Mouse (Mus musculus): ENCODE measurements around the gene Map3k6. TPM values are rescaled to one million over a fixed set of nuclear protein-coding genes. Genes with fewer than 3 reads are reported as not detected.

Gene Map3k6
- polyA plus RNA-seq, 1 experiment = 27.9 TPM

DNA sequence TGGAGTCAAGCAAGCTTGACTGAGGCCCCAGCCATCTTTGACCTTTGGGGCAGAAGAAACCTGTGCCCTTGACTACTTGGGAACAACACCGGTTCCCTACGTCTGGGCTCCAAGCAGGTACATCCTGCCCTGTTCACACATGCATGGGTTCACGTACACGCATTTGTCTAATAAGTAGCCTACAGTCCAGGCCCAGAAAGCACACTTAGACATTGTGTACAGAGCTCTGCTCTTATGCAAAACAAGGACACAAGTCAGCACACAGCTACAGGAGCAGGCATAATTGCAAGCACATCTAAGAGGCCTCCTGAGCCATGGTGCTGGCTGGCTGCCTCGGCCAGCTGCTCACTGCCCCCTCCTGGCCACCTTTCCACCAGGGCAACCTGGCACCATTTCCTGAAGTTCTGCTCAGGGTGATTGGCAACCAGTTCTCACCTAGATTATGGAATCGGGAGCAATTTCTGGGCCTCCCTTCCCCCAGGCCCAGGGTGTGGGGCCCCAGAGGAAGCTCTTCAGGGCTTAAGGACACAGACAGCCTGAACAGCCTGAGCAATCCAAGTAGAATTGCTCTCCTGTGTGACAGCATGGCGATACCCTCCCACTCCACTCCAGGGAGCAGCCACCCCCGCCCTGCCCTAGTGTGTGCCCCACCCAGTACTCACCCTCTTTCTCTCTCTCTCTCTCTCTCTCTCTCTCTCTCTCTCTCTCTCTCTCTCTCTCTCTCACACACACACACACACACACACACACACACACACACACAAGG lies 39.4 kb upstream of the Map3k6 start:
- peak; percentile 77 for DNase-seq
- Histone ChIP-seq H3K4me3 (replicated peaks; ENCODE audit: extremely low read depth, low read depth, low read length) (no peak overlapping the region), H3K4me1 (ENCODE audit: control insufficient read depth, insufficient read depth, low read length) (peaks cover 7% of the 10 kb centered on the region)
- 45% methylated on average over 8 of the region's 8 CpGs for WGBS
- peak; percentile 72 for TF ChIP-seq CTCF (IDR thresholded peaks at IDR 0.05; ENCODE audit: insufficient read depth, low read length)
- TF ChIP-seq POLR2A (IDR thresholded peaks at IDR 0.05; ENCODE audit: borderline replicate concordance, extremely low read depth, low read depth, low read length) = no peak

DNA sequence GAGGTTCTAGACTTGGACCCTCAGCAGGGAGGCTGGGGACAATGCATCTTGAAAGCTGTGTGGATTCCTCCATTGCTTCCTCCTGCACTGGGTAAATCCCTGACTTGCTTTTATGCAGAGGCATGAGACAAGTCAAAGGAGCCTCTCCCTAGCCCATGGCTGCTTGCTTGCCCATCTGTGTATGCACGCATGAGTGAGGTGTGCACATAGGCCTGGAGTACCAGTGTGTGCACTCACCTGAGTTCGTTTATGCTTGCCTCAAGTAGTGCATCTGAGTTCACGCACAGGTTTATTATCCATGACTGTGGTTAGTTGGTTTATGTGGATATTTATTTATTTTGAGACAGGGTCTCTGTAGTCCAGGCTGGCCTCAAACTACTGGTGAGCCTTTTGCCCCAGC lies 38.4 kb upstream of the Map3k6 start:
- no peak for DNase-seq
- Histone ChIP-seq H3K4me1 (ENCODE audit: control insufficient read depth, insufficient read depth, low read length) (peaks cover 7% of the 10 kb centered on the region), H3K4me3 (replicated peaks; ENCODE audit: extremely low read depth, low read depth, low read length) (no peak overlapping the region)
- 93% methylated on average over 3 of the region's 3 CpGs for WGBS
- no peak for TF ChIP-seq CTCF (IDR thresholded peaks at IDR 0.05; ENCODE audit: insufficient read depth, low read length)
- TF ChIP-seq POLR2A (IDR thresholded peaks at IDR 0.05; ENCODE audit: borderline replicate concordance, extremely low read depth, low read depth, low read length) = no peak

DNA sequence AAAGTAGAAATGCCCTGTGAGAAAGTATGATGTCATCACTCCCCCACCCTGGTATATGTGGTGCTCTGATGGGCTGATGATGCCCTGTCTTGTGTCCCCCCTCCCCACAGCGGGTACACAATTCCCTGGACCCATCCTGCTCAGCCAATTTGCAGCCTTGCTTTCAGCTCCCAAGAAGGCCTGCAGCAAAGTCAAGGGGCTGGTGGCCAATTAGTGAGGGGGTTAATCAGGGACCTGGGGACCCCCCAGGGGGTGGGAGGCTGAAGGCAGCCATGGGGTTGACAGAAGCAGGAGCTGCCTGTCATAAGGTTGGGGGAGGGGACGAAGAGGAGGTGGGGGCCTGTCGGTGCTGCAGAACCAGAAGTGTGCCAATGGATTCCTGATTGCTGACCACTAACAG lies 37.0 kb upstream of the Map3k6 start:
- H3K4me1 ChIP-seq (ENCODE audit: control insufficient read depth, insufficient read depth, low read length) = peaks cover 7% of the 10 kb centered on the region
- WGBS = 48% methylated on average over 3 of the region's 3 CpGs
- TF ChIP-seq POLR2A (IDR thresholded peaks at IDR 0.05; ENCODE audit: borderline replicate concordance, extremely low read depth, low read depth, low read length) = no peak
- no peak for DNase-seq
- no peak overlapping the region for H3K4me3 ChIP-seq (replicated peaks; ENCODE audit: extremely low read depth, low read depth, low read length)

GRCm38 (mm10) chr4:133204379-133204778 lies 36.2 kb upstream of the Map3k6 start:
- DNase-seq = no peak
- Histone ChIP-seq H3K4me1 (ENCODE audit: control insufficient read depth, insufficient read depth, low read length) (peaks cover 7% of the 10 kb centered on the region), H3K4me3 (replicated peaks; ENCODE audit: extremely low read depth, low read depth, low read length) (no peak overlapping the region)
- TF ChIP-seq POLR2A (IDR thresholded peaks at IDR 0.05; ENCODE audit: borderline replicate concordance, extremely low read depth, low read depth, low read length) (no peak), CTCF (IDR thresholded peaks at IDR 0.05; ENCODE audit: insufficient read depth, low read length) (no peak)
- 23% methylated on average over 7 of the region's 7 CpGs for WGBS

DNA sequence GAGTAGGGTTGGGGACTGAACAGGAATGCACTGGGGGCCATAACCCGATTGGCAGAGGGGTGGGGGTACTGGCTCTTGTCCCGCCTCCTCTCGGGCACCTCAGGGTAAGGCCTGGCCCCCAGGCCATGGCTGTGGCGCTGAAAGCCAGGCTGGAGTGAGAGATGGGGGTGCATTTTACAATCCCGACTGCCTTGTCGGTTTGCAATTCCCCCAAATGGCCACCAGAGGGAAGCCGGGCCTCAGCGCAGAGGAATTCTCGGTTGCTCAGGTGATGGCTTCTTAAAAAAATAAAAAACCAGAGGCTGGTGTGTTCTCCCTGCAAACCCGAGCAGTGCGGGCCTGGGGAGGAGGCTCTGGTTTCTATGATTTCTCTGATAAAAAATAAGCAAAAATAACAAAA lies 31.3 kb upstream of the Map3k6 start:
- 5% methylated on average over 11 of the region's 11 CpGs for WGBS
- no peak overlapping the region for H3K4me3 ChIP-seq (replicated peaks; ENCODE audit: extremely low read depth, low read depth, low read length)
- H3K4me1 ChIP-seq (ENCODE audit: control insufficient read depth, insufficient read depth, low read length) = peaks cover 6% of the 10 kb centered on the region
- no peak for DNase-seq
- TF ChIP-seq POLR2A (IDR thresholded peaks at IDR 0.05; ENCODE audit: borderline replicate concordance, extremely low read depth, low read depth, low read length) (no peak), CTCF (IDR thresholded peaks at IDR 0.05; ENCODE audit: insufficient read depth, low read length) (peak; percentile 88)

GRCm38 (mm10) chr4:133210023-133210787 lies 30.4 kb upstream of the Map3k6 start:
- H3K4me3 ChIP-seq (replicated peaks; ENCODE audit: extremely low read depth, low read depth, low read length) = no peak overlapping the region
- TF ChIP-seq POLR2A (IDR thresholded peaks at IDR 0.05; ENCODE audit: borderline replicate concordance, extremely low read depth, low read depth, low read length) = no peak
- no peak for TF ChIP-seq CTCF (IDR thresholded peaks at IDR 0.05; ENCODE audit: insufficient read depth, low read length)
- 89% methylated on average over 24 of the region's 24 CpGs for WGBS
- H3K4me1 ChIP-seq (ENCODE audit: control insufficient read depth, insufficient read depth, low read length) = peaks cover 6% of the 10 kb centered on the region
- no peak for DNase-seq

DNA sequence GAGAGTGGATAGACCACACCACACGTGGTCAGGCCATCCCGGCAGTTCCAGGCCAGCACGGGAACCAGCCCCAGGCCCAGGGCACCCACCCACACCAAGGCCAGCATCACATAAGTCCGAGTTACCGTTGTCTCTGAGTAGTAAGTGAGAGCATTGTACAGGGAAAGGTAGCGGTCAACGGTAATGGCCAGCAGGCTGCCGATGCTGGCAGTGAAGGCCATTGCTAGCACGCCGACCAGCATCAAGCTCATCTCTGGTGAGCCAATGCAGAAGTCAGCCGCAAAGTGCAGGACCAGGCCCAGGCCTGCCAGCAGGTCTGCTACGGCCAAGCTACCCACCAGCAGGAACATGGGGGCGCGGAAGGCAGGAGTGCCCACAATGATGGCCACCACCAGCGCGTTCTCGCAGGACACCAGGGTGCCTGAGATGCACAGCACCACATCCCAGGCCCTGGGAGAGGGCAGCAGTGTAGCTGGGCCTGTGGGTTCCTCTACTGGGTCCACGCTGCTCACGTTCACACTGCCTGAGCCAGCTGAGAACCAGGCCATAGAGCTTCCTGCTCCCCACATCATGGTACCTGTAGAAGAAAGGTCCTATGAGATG lies 29.7 kb upstream of the Map3k6 start:
- DNase-seq = no peak
- 93% methylated on average over 19 of the region's 19 CpGs for WGBS
- H3K4me3 ChIP-seq (replicated peaks; ENCODE audit: extremely low read depth, low read depth, low read length) = no peak overlapping the region

GRCm38 (mm10) chr4:133211751-133212561 lies 28.7 kb upstream of the Map3k6 start, which contains the start of the genes Cd164l2 and Gpr3:
Cd164l2 (plus strand) TSS chr4:133212131.
Gpr3 (minus strand) TSS chr4:133212536.
- 4% methylated on average over 52 of the region's 52 CpGs for WGBS
- DNase-seq = no peak
- Histone ChIP-seq H3K4me1 (ENCODE audit: control insufficient read depth, insufficient read depth, low read length) (peaks cover 6% of the 10 kb centered on the region), H3K4me3 (replicated peaks; ENCODE audit: extremely low read depth, low read depth, low read length) (peak within 1 kb of the TSS; percentile 38)
- TF ChIP-seq CTCF (IDR thresholded peaks at IDR 0.05; ENCODE audit: insufficient read depth, low read length) (no peak), POLR2A (IDR thresholded peaks at IDR 0.05; ENCODE audit: borderline replicate concordance, extremely low read depth, low read depth, low read length) (no peak)

More for the DNA sequence above, 29.7 kb upstream of the Map3k6 start:
- peaks cover 6% of the 10 kb centered on the region for H3K4me1 ChIP-seq (ENCODE audit: control insufficient read depth, insufficient read depth, low read length)
- TF ChIP-seq CTCF (IDR thresholded peaks at IDR 0.05; ENCODE audit: insufficient read depth, low read length) (no peak), POLR2A (IDR thresholded peaks at IDR 0.05; ENCODE audit: borderline replicate concordance, extremely low read depth, low read depth, low read length) (no peak)

Measured in lung, adult 2 months (tissue).